Mouse (Mus musculus) kidney, adult 2 months (tissue): Measurements from ENCODE around the gene Il31ra.

ENCODE experiments used
- CTCF ChIP-seq: fragments of 200-500 bp; conservative IDR thresholded peaks from 2 replicates; pipeline ENCODE4 v1.5.1; 2011; ENCODE audit warnings: low read depth, mild to moderate bottlenecking, control low read depth, low read length, moderate library complexity, mixed read lengths; ENCODE audit not compliant: insufficient read depth, insufficient read length
- POLR2A ChIP-seq: fragments of 200-500 bp; IDR thresholded peaks from one replicate; pipeline ENCODE4 v1.6.1; 2011; ENCODE audit warnings: low read depth, low read length, control low read depth

GRCm38 (mm10) chr13:112507691-112508090 is 86.5 kb downstream of the Il31ra start:
- TF ChIP-seq CTCF = no peak
- no peak for TF ChIP-seq POLR2A
